Mouse (Mus musculus) lung, postnatal 14 days (tissue): Measurements from ENCODE around the gene Vmn2r29.
"Not testable (repeated sequence)": the region's sequence is repeated elsewhere in the genome, so short reads cannot be mapped to it uniquely, and the experiment has no call there.

ENCODE experiments used
- DNase-seq: peaks from one replicate; pipeline ENCODE4 v3.0.0; 2021

Vmn2r29 gene

DNA sequence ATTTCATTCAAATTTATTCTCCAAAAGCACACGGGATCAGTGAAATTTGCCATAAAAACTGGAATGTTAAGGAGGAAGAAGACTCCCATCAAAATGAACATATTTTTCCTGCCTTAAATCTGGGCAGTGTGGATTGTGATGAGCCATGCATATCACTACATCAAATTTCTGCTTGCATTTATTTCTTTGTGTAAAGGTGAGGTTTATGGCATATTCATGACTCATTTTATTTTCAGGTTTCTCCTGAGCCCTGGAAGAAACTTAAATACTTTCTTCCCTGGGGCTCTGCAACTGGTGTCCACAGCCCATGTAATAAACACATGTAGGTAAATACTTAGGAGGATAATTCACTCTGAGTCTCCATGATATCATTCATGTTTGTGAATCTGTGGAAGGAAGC lies at the start of gene Vmn2r29:
TSS of gene Vmn2r29 (minus strand) at position 101 of the 400 bp plus-strand sequence.
- not testable (repeated sequence) for DNase-seq

DNA sequence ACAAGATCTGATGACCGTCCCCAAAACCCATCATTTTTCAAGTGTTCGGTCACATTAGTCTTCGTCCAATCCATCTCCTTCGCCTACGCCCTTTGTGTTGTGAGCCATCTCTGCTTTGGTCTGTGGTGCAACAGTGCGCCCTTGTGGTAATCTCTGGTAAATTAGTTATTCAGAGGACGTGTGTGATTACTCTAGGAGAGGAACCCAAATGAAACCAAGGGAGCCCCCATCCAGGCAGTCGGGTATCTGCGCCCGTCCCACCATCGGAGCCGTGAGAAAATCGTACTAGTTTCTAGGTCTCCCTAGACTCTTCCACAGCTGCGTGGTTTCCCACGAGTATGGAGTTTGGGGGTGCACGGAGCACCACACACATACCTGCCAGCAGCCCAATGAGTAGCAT lies 48.5 kb upstream of the Vmn2r29 start:
- DNase-seq, result peak; percentile 67

DNA sequence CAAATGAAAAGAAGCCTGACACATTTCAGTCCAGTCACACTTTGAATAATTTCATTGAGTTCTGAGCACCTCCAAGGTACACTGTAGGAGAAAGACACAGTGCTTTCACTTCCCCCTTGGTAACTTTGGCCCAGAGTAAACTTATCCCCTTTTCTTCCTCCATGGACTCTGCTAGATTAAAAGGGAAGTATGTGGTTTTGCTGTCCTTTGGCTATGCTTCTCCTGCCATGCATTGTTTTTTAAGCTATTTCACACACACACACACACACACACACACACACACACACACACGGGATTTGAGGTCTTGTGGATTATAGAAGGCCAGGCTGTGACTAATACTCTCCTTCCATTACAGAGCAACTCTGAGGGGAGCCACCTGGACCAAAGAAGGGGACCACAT lies 34.3 kb upstream of the Vmn2r29 start:
- no peak for DNase-seq

DNA sequence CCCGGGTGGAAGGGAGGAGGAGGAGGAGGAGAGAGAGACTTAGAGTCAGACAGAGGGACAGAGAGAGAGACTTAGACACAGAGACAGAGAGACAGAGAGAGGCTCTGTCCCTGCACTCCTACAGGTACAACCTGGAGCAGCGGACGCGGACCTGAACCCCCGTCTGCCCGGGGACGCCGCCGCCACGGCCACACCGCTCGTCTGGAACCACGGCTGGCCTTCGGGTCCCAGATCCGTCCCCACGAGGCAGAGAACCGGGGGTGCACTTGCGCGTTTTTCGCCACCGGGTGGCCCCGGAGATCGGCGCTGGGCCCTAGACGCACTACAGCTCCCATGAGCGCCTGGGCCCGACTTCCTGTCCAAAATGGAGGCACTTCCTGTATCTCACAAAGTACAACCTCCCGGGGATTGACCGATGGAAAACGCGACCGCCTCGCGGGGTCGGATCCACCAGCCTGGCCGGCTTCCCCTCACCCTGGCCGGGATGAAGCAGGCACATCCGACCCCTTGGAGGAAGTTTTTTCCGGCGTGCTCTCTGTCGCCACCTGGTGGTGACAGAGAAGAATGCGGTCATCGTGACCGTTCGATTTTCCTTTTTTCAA lies 30.9 kb upstream of the Vmn2r29 start, which contains the start of gene Gm45844:
TSS of gene Gm45844 (minus strand) at position 324 of the 602 bp plus-strand sequence.
- peak; percentile 88 for DNase-seq

DNA sequence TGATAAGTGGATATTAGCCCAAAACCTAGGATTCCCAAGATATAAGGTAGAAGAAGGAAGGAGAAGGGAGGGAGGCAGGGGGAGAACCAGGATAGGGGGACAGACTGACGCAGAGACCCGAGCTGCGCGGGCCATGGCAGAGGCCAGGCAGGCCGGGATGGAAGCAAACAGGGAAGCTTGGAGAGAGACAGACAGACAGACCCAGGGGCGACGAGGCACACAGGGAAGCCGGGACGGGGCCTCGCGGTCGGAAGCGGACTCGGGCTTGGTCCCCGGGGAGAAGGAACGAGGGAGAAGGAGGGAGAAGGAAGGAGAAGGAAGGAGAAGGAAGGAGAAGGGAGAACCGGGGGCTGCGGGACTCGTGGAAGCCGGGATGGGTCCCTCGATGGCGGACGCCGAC lies 30.4 kb upstream of the Vmn2r29 start:
- DNase-seq, result not testable (repeated sequence)

DNA sequence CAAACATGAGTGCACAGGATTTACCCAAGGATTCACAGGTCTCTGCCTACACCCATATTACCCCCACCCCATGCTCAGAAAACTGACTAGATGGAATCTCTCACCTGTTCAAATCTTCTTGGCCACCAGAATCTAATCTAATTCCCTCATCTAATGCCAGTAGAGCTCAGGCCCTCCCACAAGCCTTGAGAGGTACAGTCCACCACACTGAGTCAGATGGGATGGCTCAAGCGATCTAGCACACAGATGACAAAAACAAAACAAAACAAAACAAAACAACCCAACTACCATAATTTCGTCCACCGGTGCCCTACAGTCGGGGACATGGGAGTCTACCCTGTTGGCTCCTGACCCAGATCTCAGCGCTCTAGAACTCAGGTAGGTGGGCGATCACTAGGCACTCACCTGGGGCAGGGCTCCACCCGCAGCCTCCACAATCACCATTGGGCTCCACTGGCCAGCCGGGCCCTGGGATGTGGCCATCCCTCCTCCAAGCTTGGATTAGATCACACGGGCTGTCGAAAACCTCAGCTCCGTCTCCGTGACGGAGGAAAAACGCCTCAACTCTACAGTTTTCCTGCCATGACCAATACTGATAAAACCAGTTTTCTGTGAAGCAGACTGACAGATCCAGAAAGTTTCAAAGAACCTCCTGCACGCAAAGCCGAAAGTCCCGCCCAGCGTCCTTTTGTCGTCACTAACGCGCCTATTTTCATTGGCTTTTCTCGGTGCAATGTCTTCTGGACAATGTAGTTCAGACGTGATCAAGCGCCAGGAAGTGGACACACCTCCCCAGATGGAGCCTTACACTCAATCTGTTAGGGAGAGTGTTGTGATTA lies 37.6 kb downstream of the Vmn2r29 start, which contains the start of gene Zfp772:
TSS of gene Zfp772 (minus strand) at position 686 of the 839 bp plus-strand sequence.
- DNase-seq, result peak; percentile 45

DNA sequence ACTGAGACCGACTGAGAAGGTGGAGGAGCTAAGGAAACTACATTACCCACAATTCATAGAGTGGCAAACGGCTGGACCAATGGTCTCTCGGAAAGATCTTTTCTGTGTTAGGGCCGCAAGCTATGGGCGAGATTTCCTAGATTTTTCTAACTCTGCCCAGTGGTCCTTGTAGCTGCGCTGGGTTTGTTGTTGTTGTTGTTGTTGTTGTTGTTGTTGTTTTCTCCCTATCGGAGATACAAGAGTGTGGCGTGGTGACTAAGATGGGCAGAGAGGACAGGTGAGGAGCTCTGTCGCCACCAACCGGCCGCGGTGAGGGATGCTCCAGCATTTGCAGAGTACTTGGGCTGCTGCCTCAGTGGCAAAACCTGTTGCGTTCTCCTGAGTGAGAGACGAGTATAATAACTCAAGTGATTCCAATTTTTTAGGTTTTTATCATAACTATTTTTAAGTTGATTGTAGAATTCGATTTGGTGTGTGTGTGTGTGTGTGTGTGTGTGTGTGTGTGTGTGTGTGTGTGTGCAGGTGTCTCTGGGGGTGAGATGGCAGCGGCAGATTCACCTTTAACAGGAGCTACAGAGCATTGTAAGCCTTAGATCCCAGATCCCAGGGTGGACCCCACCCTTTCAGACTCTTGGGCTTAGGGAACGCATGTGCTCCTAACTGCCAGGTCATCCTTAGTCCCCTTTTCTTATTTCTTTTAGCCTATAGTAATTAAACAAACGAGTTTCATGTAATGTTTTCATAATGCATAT lies 58.8 kb downstream of the Vmn2r29 start:
- DNase-seq, result peak; percentile 70

DNA sequence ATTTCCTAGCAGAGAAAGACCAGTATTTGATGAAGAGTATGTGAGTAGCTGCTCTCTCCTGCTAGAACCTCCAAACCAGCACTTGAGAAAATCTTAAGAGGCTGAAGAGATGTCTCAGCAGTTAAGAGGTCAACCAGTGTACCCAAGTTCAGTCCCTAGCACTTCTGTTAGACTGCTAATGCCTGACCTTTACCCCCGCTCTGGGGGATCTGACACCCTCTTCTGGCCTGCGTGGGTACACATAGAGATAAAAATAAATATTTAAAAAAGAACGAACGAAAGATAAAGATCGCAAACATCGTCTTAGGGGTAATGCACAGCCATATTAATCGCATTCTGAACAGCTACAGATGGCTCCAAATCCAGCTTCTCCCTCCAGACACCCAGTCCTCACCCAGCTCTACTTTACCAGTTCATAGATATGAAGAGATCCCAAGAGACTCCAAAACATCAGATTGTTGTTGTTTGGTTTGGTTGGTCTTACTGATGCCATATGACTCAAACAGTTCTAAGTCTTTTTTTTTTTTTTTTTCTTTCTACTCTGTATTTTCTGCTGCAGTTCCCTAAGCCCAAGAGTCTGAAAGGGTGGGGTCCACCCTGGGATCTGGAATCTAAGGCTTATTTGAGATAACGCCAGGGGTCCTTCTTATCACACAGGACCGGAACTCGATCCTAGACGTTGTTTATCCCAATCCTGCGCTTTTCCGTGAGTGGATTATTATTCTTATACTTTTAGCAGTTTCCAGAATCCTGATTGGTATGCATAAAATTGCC lies 59.5 kb downstream of the Vmn2r29 start:
- no peak for DNase-seq

DNA sequence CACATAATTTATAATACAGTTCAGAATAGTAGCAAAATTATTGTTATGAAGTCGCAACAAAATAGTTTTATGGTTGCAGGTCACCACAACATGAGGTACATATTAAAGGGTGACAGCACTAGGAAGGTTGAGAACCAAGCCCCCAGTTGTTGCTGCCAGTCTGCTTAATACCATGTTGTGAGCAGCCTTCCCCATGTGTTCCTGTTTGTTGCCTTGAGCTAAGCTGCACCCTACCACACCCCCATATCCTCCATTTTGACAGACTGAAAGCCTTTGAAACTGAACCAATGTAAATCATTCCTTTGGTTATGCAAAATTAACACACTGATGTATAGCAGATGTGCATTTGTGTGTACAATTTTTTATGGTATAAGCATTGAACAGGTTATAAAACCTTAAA lies 61.2 kb downstream of the Vmn2r29 start:
- no peak for DNase-seq
